Comparison of ENCODE assay signal across 14 mouse cellular contexts in the genomic region with DNA sequence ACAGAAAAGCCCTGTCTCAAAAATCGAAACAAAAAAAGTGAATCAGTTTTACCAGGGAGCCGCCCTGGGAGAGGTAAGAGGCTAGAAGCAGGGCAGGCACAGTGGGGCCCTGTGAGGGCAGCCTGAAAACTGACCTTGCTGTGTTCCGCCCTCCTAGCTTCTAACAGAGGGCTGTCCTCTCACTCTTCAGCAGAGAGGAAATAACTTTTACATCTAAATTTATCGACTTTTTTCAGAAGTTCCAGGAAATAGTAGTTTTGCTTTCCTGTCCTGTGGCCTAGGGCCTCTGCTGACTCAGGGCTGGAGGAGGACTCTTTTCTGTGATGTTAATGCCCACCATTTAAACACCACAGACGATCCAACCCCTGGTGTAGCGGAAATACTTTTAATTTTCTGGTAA. TPM values are rescaled to one million over a fixed set of nuclear protein-coding genes. Genes with fewer than 3 reads are reported as not detected.
DNase-seq lines count a peak whose midpoint lies in the region; ATAC-seq lines count a peak whose summit lies in the region.
"Had no signal": no experiment of that assay in that cellular context is flagged by ENCODE, and none has a peak within 500 bp of the region (broad histone marks: within the 10 kb centered on the region; RNA-seq: fewer than 3 reads in every experiment).

No protein-coding gene starts in this region.

- no peaks in the 10 kb centered on the region for H3K9me3 ChIP-seq in megakaryocyte, embryonic 14.5 days
- no peaks in the 10 kb centered on the region for H3K9me3 ChIP-seq in forebrain, embryonic 10.5 days
- H3K9me3 ChIP-seq: hindbrain, embryonic 10.5 days; midbrain, embryonic 15.5 days had no signal

- WGBS in forebrain, embryonic 10.5 days, result 87% methylated on average over 6 of the region's 6 CpGs

- peaks cover 3% of the 10 kb centered on the region for H3K27me3 ChIP-seq in megakaryocyte, embryonic 14.5 days (replicated peaks)
- no peaks in the 10 kb centered on the region for H3K27me3 ChIP-seq in forebrain, embryonic 10.5 days (ENCODE audit: poor library complexity, severe bottlenecking)
- H3K27me3 ChIP-seq: midbrain, embryonic 15.5 days had no signal

- peak; percentile 78 for ATAC-seq in activated CD4-positive, CD25-positive, alpha-beta regulatory T cell, adult 4 months
- ATAC-seq: midbrain, embryonic 15.5 days had no signal

- peaks cover 67% of the 10 kb centered on the region for H3K4me1 ChIP-seq in megakaryocyte, embryonic 14.5 days
- H3K4me1 ChIP-seq in forebrain, embryonic 10.5 days, result no peaks in the 10 kb centered on the region
- H3K4me1 ChIP-seq: midbrain, embryonic 15.5 days had no signal

- H3K27ac ChIP-seq in forebrain, embryonic 10.5 days, result no peak overlapping the region
- H3K27ac ChIP-seq: hindbrain, embryonic 10.5 days; midbrain, embryonic 15.5 days had no signal

- peak overlapping the region; percentile 69 for H3K4me3 ChIP-seq in megakaryocyte, embryonic 14.5 days (replicated peaks)
- H3K4me3 ChIP-seq in forebrain, embryonic 10.5 days, result no peak overlapping the region
- H3K4me3 ChIP-seq: erythroblast, embryonic 14.5 days; hindbrain, embryonic 10.5 days; midbrain, embryonic 15.5 days had no signal

- no peaks in the 10 kb centered on the region for H3K36me3 ChIP-seq in megakaryocyte, embryonic 14.5 days (replicated peaks; ENCODE audit: low read length)
- no peaks in the 10 kb centered on the region for H3K36me3 ChIP-seq in forebrain, embryonic 10.5 days (replicated peaks)
- H3K36me3 ChIP-seq: hindbrain, embryonic 10.5 days; midbrain, embryonic 15.5 days had no signal

- DNase-seq in kidney, adult 9 months, result peak; percentile 41
- DNase-seq in kidney, postnatal 14 days, result no peak
- peak; percentile 36 to 43 for DNase-seq in B cell, adult 2 months
- DNase-seq in thymus, postnatal 25 days, result no peak
- DNase-seq in forebrain, embryonic 10.5 days (ENCODE audit: extremely low spot score, low spot score), result no peak
- DNase-seq in gastrocnemius, postnatal 4 days (ENCODE audit: low spot score in 2 of 2), result no peak
- DNase-seq: adrenal gland, postnatal 14 days; gastrocnemius, postnatal 36 days; lung, postnatal 14 days had no signal

RNA-seq across cellular contexts. Expression of a gene that starts 21.0 kb away (rescaled TPM):
- 10 to 100 TPM; 17.9 to 24.8 TPM for polyA plus RNA-seq in activated CD4-positive, CD25-positive, alpha-beta regulatory T cell, adult 4 months (2017; shearing (Covaris generic))
- polyA plus RNA-seq in megakaryocyte, embryonic 14.5 days (2012; ENCODE audit: insufficient read depth, low replicate concordance), result 14.6 and 50.7 TPM in 2 replicates
- 4.5 and 5.0 TPM in 2 replicates for polyA plus RNA-seq in forebrain, embryonic 10.5 days (2016; fragmentation: Nextera tagmentation; extraction: Ambion mirVana)
- total RNA-seq in gastrocnemius, postnatal 4 days (2021), result 1 to 10 TPM; 3.5 to 4.2 TPM

RNA-seq across cellular contexts. Expression of a gene that starts 46.8 kb away (rescaled TPM):
- 10 to 100 TPM; 60.2 to 68.0 TPM for polyA plus RNA-seq in activated CD4-positive, CD25-positive, alpha-beta regulatory T cell, adult 4 months (2017; shearing (Covaris generic))
- polyA plus RNA-seq in megakaryocyte, embryonic 14.5 days (2012; ENCODE audit: insufficient read depth, low replicate concordance), result 61.0 and 78.8 TPM in 2 replicates
- 379 and 400 TPM in 2 replicates for polyA plus RNA-seq in forebrain, embryonic 10.5 days (2016; fragmentation: Nextera tagmentation; extraction: Ambion mirVana)
- 10 to 100 TPM; 60.8 to 84.2 TPM for total RNA-seq in gastrocnemius, postnatal 4 days (2021)

RNA-seq across cellular contexts. Expression of a gene that starts 47.2 kb away (rescaled TPM):
- 1,000 to 10,000 TPM; 1,217 to 1,292 TPM for polyA plus RNA-seq in activated CD4-positive, CD25-positive, alpha-beta regulatory T cell, adult 4 months (2017; shearing (Covaris generic))
- polyA plus RNA-seq in megakaryocyte, embryonic 14.5 days (2012; ENCODE audit: insufficient read depth, low replicate concordance), result 46.4 and 216 TPM in 2 replicates
- 865 and 885 TPM in 2 replicates for polyA plus RNA-seq in forebrain, embryonic 10.5 days (2016; fragmentation: Nextera tagmentation; extraction: Ambion mirVana)
- 1,000 to 10,000 TPM; 1,319 to 1,394 TPM for total RNA-seq in gastrocnemius, postnatal 4 days (2021)

RNA-seq across cellular contexts. Expression of a gene that starts 47.3 kb away (rescaled TPM):
- polyA plus RNA-seq in activated CD4-positive, CD25-positive, alpha-beta regulatory T cell, adult 4 months (2017; shearing (Covaris generic)), result not detected
- polyA plus RNA-seq in megakaryocyte, embryonic 14.5 days (2012; ENCODE audit: insufficient read depth, low replicate concordance), result 10.0 and 10.1 TPM in 2 replicates
- 3.2 and 4.0 TPM in 2 replicates for polyA plus RNA-seq in forebrain, embryonic 10.5 days (2016; fragmentation: Nextera tagmentation; extraction: Ambion mirVana)
- not detected for total RNA-seq in gastrocnemius, postnatal 4 days (2021)
- total RNA-seq: adrenal gland, postnatal 14 days; gastrocnemius, postnatal 36 days had no signal

Comparison
In these comparisons a context has a peak if more than half of its experiments do, and no peak if none do; other contexts are left out.
1. DNase-seq: peak in kidney, adult 9 months (single experiment) and B cell, adult 2 months (2 of 2); none in kidney, postnatal 14 days (single experiment), thymus, postnatal 25 days (single experiment), forebrain, embryonic 10.5 days (single experiment) and gastrocnemius, postnatal 4 days (0 of 2).